Mouse (Mus musculus): ENCODE data around the gene Pdk1. TPM values are rescaled to one million over a fixed set of nuclear protein-coding genes. Genes with fewer than 3 reads are reported as not detected.
"Not testable (repeated sequence)": the region's sequence is repeated elsewhere in the genome, so short reads cannot be mapped to it uniquely, and the experiment has no call there.

Pdk1 gene
- polyA plus RNA-seq, 1 experiment from 2014 or later: 23.8 TPM

- DNase-seq (ENCODE audit: low spot score) (peak; percentile 27), ATAC-seq (ENCODE audit: insufficient read depth, low FRiP score, low TSS enrichment) (no peak)
- 57% methylated on average over 8 of the region's 8 CpGs for WGBS
- H3K27me3 ChIP-seq (ENCODE audit: control insufficient read depth, insufficient read depth, low read length): no peaks in the 10 kb centered on the region
- peaks cover 2% of the 10 kb centered on the region; the same call in 1 of the 2 replicates for H3K4me1 ChIP-seq (ENCODE audit: control insufficient read depth, insufficient read depth, low read length)
- H3K36me3 ChIP-seq (ENCODE audit: control insufficient read depth, insufficient read depth, low read length): no peaks in the 10 kb centered on the region
- H3K27ac ChIP-seq (ENCODE audit: low read depth, low read length): no peak overlapping the region
- no peak overlapping the region for H3K4me2 ChIP-seq (ENCODE audit: low read depth)
- H3K9ac ChIP-seq (ENCODE audit: low read length): no peak overlapping the region
- H3K9me3 ChIP-seq (ENCODE audit: control insufficient read depth, low read length): no peaks in the 10 kb centered on the region
- H3K4me3 ChIP-seq (ENCODE audit: low read depth, low read length): no peak overlapping the region
Measured at GRCm38 (mm10) chr2:71898335-71898856, 25.4 kb downstream of the Pdk1 start.

- Histone ChIP-seq H3K4me3 (ENCODE audit: low read depth, low read length) (no peak overlapping the region), H3K36me3 (ENCODE audit: control insufficient read depth, insufficient read depth, low read length) (no peaks in the 10 kb centered on the region), H3K9me3 (ENCODE audit: control insufficient read depth, low read length) (no peaks in the 10 kb centered on the region), H3K27ac (ENCODE audit: low read depth, low read length) (no peak overlapping the region), H3K9ac (ENCODE audit: low read length) (no peak overlapping the region), H3K4me2 (ENCODE audit: low read depth) (no peak overlapping the region), H3K27me3 (ENCODE audit: control insufficient read depth, insufficient read depth, low read length) (no peaks in the 10 kb centered on the region), H3K4me1 (ENCODE audit: control insufficient read depth, insufficient read depth, low read length) (peaks cover 2% of the 10 kb centered on the region; the same call in 1 of the 2 replicates)
- ATAC-seq (ENCODE audit: insufficient read depth, low FRiP score, low TSS enrichment) (no peak), DNase-seq (ENCODE audit: low spot score) (no peak)
- WGBS: 93% methylated on average over 15 of the region's 15 CpGs
Measured at GRCm38 (mm10) chr2:71899886-71900285, 26.9 kb downstream of the Pdk1 start.

GRCm38 (mm10) chr2:71905154-71905553 lies 32.1 kb downstream of the Pdk1 start:
- Histone ChIP-seq H3K9me3 (ENCODE audit: control insufficient read depth, low read length) (no peaks in the 10 kb centered on the region), H3K36me3 (ENCODE audit: control insufficient read depth, insufficient read depth, low read length) (no peaks in the 10 kb centered on the region), H3K27ac (ENCODE audit: low read depth, low read length) (no peak overlapping the region), H3K4me1 (ENCODE audit: control insufficient read depth, insufficient read depth, low read length) (no peaks in the 10 kb centered on the region), H3K9ac (ENCODE audit: low read length) (no peak overlapping the region), H3K27me3 (ENCODE audit: control insufficient read depth, insufficient read depth, low read length) (no peaks in the 10 kb centered on the region), H3K4me2 (ENCODE audit: low read depth) (no peak overlapping the region), H3K4me3 (ENCODE audit: low read depth, low read length) (no peak overlapping the region)
- 94% methylated on average over 7 of the region's 7 CpGs for WGBS
- ATAC-seq (ENCODE audit: insufficient read depth, low FRiP score, low TSS enrichment) (no peak), DNase-seq (ENCODE audit: low spot score) (no peak)

GRCm38 (mm10) chr2:71906356-71906755 lies 33.3 kb downstream of the Pdk1 start:
- H3K27ac ChIP-seq (ENCODE audit: low read depth, low read length); ATAC-seq (ENCODE audit: insufficient read depth, low FRiP score, low TSS enrichment); H3K9me3 ChIP-seq (ENCODE audit: control insufficient read depth, low read length); H3K4me2 ChIP-seq (ENCODE audit: low read depth); H3K27me3 ChIP-seq (ENCODE audit: control insufficient read depth, insufficient read depth, low read length); H3K4me1 ChIP-seq (ENCODE audit: control insufficient read depth, insufficient read depth, low read length); DNase-seq (ENCODE audit: low spot score); H3K4me3 ChIP-seq (ENCODE audit: low read depth, low read length); H3K36me3 ChIP-seq (ENCODE audit: control insufficient read depth, insufficient read depth, low read length); H3K9ac ChIP-seq (ENCODE audit: low read length): not testable (repeated sequence)
- 93% methylated on average over 8 of the region's 8 CpGs for WGBS

- 77% methylated on average over 10 of the region's 10 CpGs for WGBS
- H3K9me3 ChIP-seq (ENCODE audit: control insufficient read depth, low read length): no peaks in the 10 kb centered on the region
- no peak for ATAC-seq (ENCODE audit: insufficient read depth, low FRiP score, low TSS enrichment)
Measured at GRCm38 (mm10) chr2:71913911-71914310, 40.9 kb downstream of the Pdk1 start.

GRCm38 (mm10) chr2:71919227-71919647 lies 46.2 kb downstream of the Pdk1 start:
- no peak overlapping the region for H3K4me3 ChIP-seq (ENCODE audit: low read depth, low read length)
- no peaks in the 10 kb centered on the region for H3K36me3 ChIP-seq (ENCODE audit: control insufficient read depth, insufficient read depth, low read length)
- no peak for DNase-seq (ENCODE audit: low spot score)
- no peak overlapping the region for H3K9ac ChIP-seq (ENCODE audit: low read length)
- WGBS: 63% methylated on average over 11 of the region's 11 CpGs
- no peak overlapping the region for H3K27ac ChIP-seq (ENCODE audit: low read depth, low read length)
- no peak overlapping the region for H3K4me2 ChIP-seq (ENCODE audit: low read depth)
- no peaks in the 10 kb centered on the region for H3K27me3 ChIP-seq (ENCODE audit: control insufficient read depth, insufficient read depth, low read length)
- no peaks in the 10 kb centered on the region for H3K4me1 ChIP-seq (ENCODE audit: control insufficient read depth, insufficient read depth, low read length)
- no peaks in the 10 kb centered on the region for H3K9me3 ChIP-seq (ENCODE audit: control insufficient read depth, low read length)
- no peak for ATAC-seq (ENCODE audit: insufficient read depth, low FRiP score, low TSS enrichment)

More at GRCm38 (mm10) chr2:71913911-71914310, 40.9 kb downstream of the Pdk1 start:
- Histone ChIP-seq H3K27me3 (ENCODE audit: control insufficient read depth, insufficient read depth, low read length) (no peaks in the 10 kb centered on the region), H3K4me2 (ENCODE audit: low read depth) (no peak overlapping the region), H3K4me3 (ENCODE audit: low read depth, low read length) (no peak overlapping the region), H3K9ac (ENCODE audit: low read length) (no peak overlapping the region), H3K4me1 (ENCODE audit: control insufficient read depth, insufficient read depth, low read length) (no peaks in the 10 kb centered on the region), H3K36me3 (ENCODE audit: control insufficient read depth, insufficient read depth, low read length) (no peaks in the 10 kb centered on the region), H3K27ac (ENCODE audit: low read depth, low read length) (no peak overlapping the region)
- DNase-seq (ENCODE audit: low spot score): no peak

- not testable (repeated sequence) for H3K4me3 ChIP-seq (ENCODE audit: low read depth, low read length); H3K9me3 ChIP-seq (ENCODE audit: control insufficient read depth, low read length); H3K4me2 ChIP-seq (ENCODE audit: low read depth); H3K36me3 ChIP-seq (ENCODE audit: control insufficient read depth, insufficient read depth, low read length); H3K4me1 ChIP-seq (ENCODE audit: control insufficient read depth, insufficient read depth, low read length); H3K9ac ChIP-seq (ENCODE audit: low read length); DNase-seq (ENCODE audit: low spot score); H3K27me3 ChIP-seq (ENCODE audit: control insufficient read depth, insufficient read depth, low read length); ATAC-seq (ENCODE audit: insufficient read depth, low FRiP score, low TSS enrichment); H3K27ac ChIP-seq (ENCODE audit: low read depth, low read length)
- 93% methylated on average over 2 of the region's 2 CpGs for WGBS
Measured at GRCm38 (mm10) chr2:71924931-71925330, 51.9 kb downstream of the Pdk1 start.

GRCm38 (mm10) chr2:71934046-71934445 lies 61.0 kb downstream of the Pdk1 start:
- H3K27me3 ChIP-seq (ENCODE audit: control insufficient read depth, insufficient read depth, low read length): no peaks in the 10 kb centered on the region
- DNase-seq (ENCODE audit: low spot score): no peak
- ATAC-seq (ENCODE audit: insufficient read depth, low FRiP score, low TSS enrichment): no peak
- no peak overlapping the region for H3K9ac ChIP-seq (ENCODE audit: low read length)
- no peak overlapping the region for H3K4me2 ChIP-seq (ENCODE audit: low read depth)
- WGBS: 94% methylated on average over 8 of the region's 8 CpGs
- H3K9me3 ChIP-seq (ENCODE audit: control insufficient read depth, low read length): no peaks in the 10 kb centered on the region
- no peaks in the 10 kb centered on the region for H3K36me3 ChIP-seq (ENCODE audit: control insufficient read depth, insufficient read depth, low read length)
- no peak overlapping the region for H3K4me3 ChIP-seq (ENCODE audit: low read depth, low read length)
- no peak overlapping the region for H3K27ac ChIP-seq (ENCODE audit: low read depth, low read length)
- H3K4me1 ChIP-seq (ENCODE audit: control insufficient read depth, insufficient read depth, low read length): no peaks in the 10 kb centered on the region

- DNase-seq (ENCODE audit: low spot score) (no peak), ATAC-seq (ENCODE audit: insufficient read depth, low FRiP score, low TSS enrichment) (no peak)
- Histone ChIP-seq H3K4me3 (ENCODE audit: low read depth, low read length) (no peak overlapping the region), H3K9me3 (ENCODE audit: control insufficient read depth, low read length) (no peaks in the 10 kb centered on the region), H3K4me1 (ENCODE audit: control insufficient read depth, insufficient read depth, low read length) (no peaks in the 10 kb centered on the region), H3K27me3 (ENCODE audit: control insufficient read depth, insufficient read depth, low read length) (no peaks in the 10 kb centered on the region), H3K27ac (ENCODE audit: low read depth, low read length) (no peak overlapping the region), H3K9ac (ENCODE audit: low read length) (no peak overlapping the region), H3K4me2 (ENCODE audit: low read depth) (no peak overlapping the region), H3K36me3 (ENCODE audit: control insufficient read depth, insufficient read depth, low read length) (no peaks in the 10 kb centered on the region)
- WGBS: 94% methylated on average over 1 of the region's 1 CpGs
Measured at GRCm38 (mm10) chr2:71936711-71937110, 63.7 kb downstream of the Pdk1 start.
